Mouse (Mus musculus): ENCODE measurements around the gene Hyls1. TPM values are rescaled to one million over a fixed set of nuclear protein-coding genes. Genes with fewer than 3 reads are reported as not detected.

The Hyls1 gene
- polyA plus RNA-seq, 1 experiment: 39.7 TPM

GRCm38 (mm10) chr9:35533266-35533665, 36.9 kb downstream of the Hyls1 start:
- Histone ChIP-seq H3K27me3 (ENCODE audit: control insufficient read depth, insufficient read depth, low read length) (no peaks in the 10 kb centered on the region), H3K4me3 (ENCODE audit: control insufficient read depth, low read depth, low read length) (no peak overlapping the region), H3K4me1 (ENCODE audit: control insufficient read depth, insufficient read depth, low read length) (no peaks in the 10 kb centered on the region), H3K36me3 (ENCODE audit: control insufficient read depth, insufficient read depth, low read length) (no peaks in the 10 kb centered on the region), H3K27ac (ENCODE audit: control insufficient read depth, insufficient read depth, low read depth, low read length) (no peak overlapping the region)
- no peak for TF ChIP-seq CTCF (IDR thresholded peaks at IDR 0.05; ENCODE audit: control insufficient read depth, insufficient read depth, insufficient replicate concordance, low read depth, low read length)

GRCm38 (mm10) chr9:35529796-35530195, 40.4 kb downstream of the Hyls1 start:
- Histone ChIP-seq H3K4me1 (ENCODE audit: control insufficient read depth, insufficient read depth, low read length) (no peaks in the 10 kb centered on the region), H3K4me3 (ENCODE audit: control insufficient read depth, low read depth, low read length) (no peak overlapping the region), H3K27me3 (ENCODE audit: control insufficient read depth, insufficient read depth, low read length) (no peaks in the 10 kb centered on the region), H3K36me3 (ENCODE audit: control insufficient read depth, insufficient read depth, low read length) (no peaks in the 10 kb centered on the region), H3K27ac (ENCODE audit: control insufficient read depth, insufficient read depth, low read depth, low read length) (no peak overlapping the region)
- no peak for TF ChIP-seq POLR2A (IDR thresholded peaks at IDR 0.05; ENCODE audit: control insufficient read depth, low read depth, low read length)
- TF ChIP-seq CTCF (IDR thresholded peaks at IDR 0.05; ENCODE audit: control insufficient read depth, insufficient read depth, insufficient replicate concordance, low read depth, low read length): no peak

- no peak overlapping the region for H3K4me3 ChIP-seq (ENCODE audit: control insufficient read depth, low read depth, low read length)
- TF ChIP-seq POLR2A (IDR thresholded peaks at IDR 0.05; ENCODE audit: control insufficient read depth, low read depth, low read length) (no peak), CTCF (IDR thresholded peaks at IDR 0.05; ENCODE audit: control insufficient read depth, insufficient read depth, insufficient replicate concordance, low read depth, low read length) (no peak)
- H3K27ac ChIP-seq (ENCODE audit: control insufficient read depth, insufficient read depth, low read depth, low read length): no peak overlapping the region
- peaks cover under 1% of the 10 kb centered on the region; the same call in 1 of the 2 replicates for H3K4me1 ChIP-seq (ENCODE audit: control insufficient read depth, insufficient read depth, low read length)
- no peaks in the 10 kb centered on the region for H3K36me3 ChIP-seq (ENCODE audit: control insufficient read depth, insufficient read depth, low read length)
- H3K27me3 ChIP-seq (ENCODE audit: control insufficient read depth, insufficient read depth, low read length): no peaks in the 10 kb centered on the region
Measured at GRCm38 (mm10) chr9:35529141-35529540, 41.1 kb downstream of the Hyls1 start.

- H3K36me3 ChIP-seq (ENCODE audit: control insufficient read depth, insufficient read depth, low read length): no peaks in the 10 kb centered on the region
- H3K4me3 ChIP-seq (ENCODE audit: control insufficient read depth, low read depth, low read length): no peak overlapping the region; the same call in 1 of the 2 replicates
- no peak overlapping the region for H3K27ac ChIP-seq (ENCODE audit: control insufficient read depth, insufficient read depth, low read depth, low read length)
- peaks cover 8% of the 10 kb centered on the region for H3K4me1 ChIP-seq (ENCODE audit: control insufficient read depth, insufficient read depth, low read length)
- TF ChIP-seq CTCF (IDR thresholded peaks at IDR 0.05; ENCODE audit: control insufficient read depth, insufficient read depth, insufficient replicate concordance, low read depth, low read length): peak; percentile 83; the same call in 1 of the 2 replicates
- TF ChIP-seq POLR2A (IDR thresholded peaks at IDR 0.05; ENCODE audit: control insufficient read depth, low read depth, low read length): no peak
- no peaks in the 10 kb centered on the region for H3K27me3 ChIP-seq (ENCODE audit: control insufficient read depth, insufficient read depth, low read length)
Measured at GRCm38 (mm10) chr9:35523941-35524411, 46.2 kb downstream of the Hyls1 start.

- Histone ChIP-seq H3K27me3 (ENCODE audit: control insufficient read depth, insufficient read depth, low read length) (no peaks in the 10 kb centered on the region), H3K4me3 (ENCODE audit: control insufficient read depth, low read depth, low read length) (no peak overlapping the region), H3K4me1 (ENCODE audit: control insufficient read depth, insufficient read depth, low read length) (peaks cover 8% of the 10 kb centered on the region), H3K27ac (ENCODE audit: control insufficient read depth, insufficient read depth, low read depth, low read length) (no peak overlapping the region), H3K36me3 (ENCODE audit: control insufficient read depth, insufficient read depth, low read length) (no peaks in the 10 kb centered on the region)
- TF ChIP-seq POLR2A (IDR thresholded peaks at IDR 0.05; ENCODE audit: control insufficient read depth, low read depth, low read length) (no peak), CTCF (IDR thresholded peaks at IDR 0.05; ENCODE audit: control insufficient read depth, insufficient read depth, insufficient replicate concordance, low read depth, low read length) (no peak)
Measured at GRCm38 (mm10) chr9:35523541-35523940, 46.7 kb downstream of the Hyls1 start.

- no peak for TF ChIP-seq POLR2A (IDR thresholded peaks at IDR 0.05; ENCODE audit: control insufficient read depth, low read depth, low read length)
- no peak for TF ChIP-seq CTCF (IDR thresholded peaks at IDR 0.05; ENCODE audit: control insufficient read depth, insufficient read depth, insufficient replicate concordance, low read depth, low read length)
- Histone ChIP-seq H3K27me3 (ENCODE audit: control insufficient read depth, insufficient read depth, low read length) (no peaks in the 10 kb centered on the region), H3K27ac (ENCODE audit: control insufficient read depth, insufficient read depth, low read depth, low read length) (no peak overlapping the region), H3K36me3 (ENCODE audit: control insufficient read depth, insufficient read depth, low read length) (no peaks in the 10 kb centered on the region), H3K4me3 (ENCODE audit: control insufficient read depth, low read depth, low read length) (no peak overlapping the region), H3K4me1 (ENCODE audit: control insufficient read depth, insufficient read depth, low read length) (peaks cover 8% of the 10 kb centered on the region)
Measured at GRCm38 (mm10) chr9:35522821-35523515, 47.2 kb downstream of the Hyls1 start.

GRCm38 (mm10) chr9:35522241-35522640, 48.0 kb downstream of the Hyls1 start:
- Histone ChIP-seq H3K27me3 (ENCODE audit: control insufficient read depth, insufficient read depth, low read length) (no peaks in the 10 kb centered on the region), H3K4me1 (ENCODE audit: control insufficient read depth, insufficient read depth, low read length) (peaks cover 8% of the 10 kb centered on the region), H3K27ac (ENCODE audit: control insufficient read depth, insufficient read depth, low read depth, low read length) (no peak overlapping the region), H3K4me3 (ENCODE audit: control insufficient read depth, low read depth, low read length) (no peak overlapping the region), H3K36me3 (ENCODE audit: control insufficient read depth, insufficient read depth, low read length) (no peaks in the 10 kb centered on the region)
- TF ChIP-seq POLR2A (IDR thresholded peaks at IDR 0.05; ENCODE audit: control insufficient read depth, low read depth, low read length): no peak
- no peak for TF ChIP-seq CTCF (IDR thresholded peaks at IDR 0.05; ENCODE audit: control insufficient read depth, insufficient read depth, insufficient replicate concordance, low read depth, low read length)

Measured in testis, adult 2 months (tissue).